Mouse (Mus musculus) ovary, postnatal 10 days (tissue): ENCODE data around the gene Senp6.

Experiments
- DNase-seq: peaks from one replicate; pipeline ENCODE4 v3.0.0; 2022; ENCODE audit warnings: low spot score

The Senp6 gene

GRCm38 (mm10) chr9:80172396-80173222 lies 105.9 kb downstream of the Senp6 start:
- DNase-seq = no peak

- DNase-seq = no peak
Measured at GRCm38 (mm10) chr9:80173629-80174028, 106.9 kb downstream of the Senp6 start.

GRCm38 (mm10) chr9:80176696-80177478 lies 110.2 kb downstream of the Senp6 start:
- no peak for DNase-seq

GRCm38 (mm10) chr9:80178670-80179069 lies 112.0 kb downstream of the Senp6 start:
- no peak for DNase-seq

GRCm38 (mm10) chr9:80179688-80180087 lies 113.0 kb downstream of the Senp6 start:
- DNase-seq = no peak

- no peak for DNase-seq
Measured at GRCm38 (mm10) chr9:80180771-80181170, 114.1 kb downstream of the Senp6 start.

- no peak for DNase-seq
Measured at GRCm38 (mm10) chr9:80181692-80182091, 115.0 kb downstream of the Senp6 start.

- no peak for DNase-seq
Measured at GRCm38 (mm10) chr9:80184138-80184537, 117.4 kb downstream of the Senp6 start.

GRCm38 (mm10) chr9:80185737-80186136 lies 119.0 kb downstream of the Senp6 start:
- DNase-seq = no peak

GRCm38 (mm10) chr9:80186693-80187092 lies 120.0 kb downstream of the Senp6 start:
- DNase-seq = no peak

GRCm38 (mm10) chr9:80188324-80188893 lies 121.7 kb downstream of the Senp6 start:
- DNase-seq = no peak

- DNase-seq = no peak
Measured at GRCm38 (mm10) chr9:80191240-80191639, 124.5 kb downstream of the Senp6 start.

GRCm38 (mm10) chr9:80192324-80192723 lies 125.6 kb downstream of the Senp6 start:
- DNase-seq = no peak

GRCm38 (mm10) chr9:80194446-80194845 lies 127.7 kb downstream of the Senp6 start:
- no peak for DNase-seq
